Mouse (Mus musculus) C2C12 (cell line): ENCODE results near the gene 1700010I14Rik.

ENCODE experiments used
- CEBPB ChIP-seq: IDR thresholded peaks from one replicate; pipeline ENCODE4 v1.6.1; 2011; ENCODE audit warnings: low read depth, mild to moderate bottlenecking, control low read depth, moderate library complexity
- CTCF ChIP-seq: IDR thresholded peaks from one replicate; pipeline ENCODE4 v1.5.1; 2011; ENCODE audit not compliant: control insufficient read depth, insufficient read depth, insufficient read length
- FOSL1 ChIP-seq: IDR thresholded peaks from one replicate; pipeline ENCODE4 v1.8.0; 2011; ENCODE audit warnings: mild to moderate bottlenecking, low read length; ENCODE audit not compliant: poor library complexity, insufficient read depth, severe bottlenecking
- MAX ChIP-seq: IDR thresholded peaks from one replicate; pipeline ENCODE4 v1.6.1; 2011; ENCODE audit warnings: mild to moderate bottlenecking, control low read depth
- MYOD1 ChIP-seq: IDR thresholded peaks from one replicate; pipeline ENCODE4 v1.6.1; 2011; ENCODE audit warnings: low read depth; ENCODE audit not compliant: control insufficient read depth, insufficient read length
- MYOG ChIP-seq: IDR thresholded peaks from one replicate; pipeline ENCODE4 v1.6.1; 2011; ENCODE audit not compliant: control insufficient read depth, insufficient read length; ENCODE audit errors: extremely low read depth
- USF1 ChIP-seq: IDR thresholded peaks from one replicate; pipeline ENCODE4 v1.6.1; 2011; ENCODE audit warnings: low read depth, mild to moderate bottlenecking, control low read depth, moderate library complexity

DNA sequence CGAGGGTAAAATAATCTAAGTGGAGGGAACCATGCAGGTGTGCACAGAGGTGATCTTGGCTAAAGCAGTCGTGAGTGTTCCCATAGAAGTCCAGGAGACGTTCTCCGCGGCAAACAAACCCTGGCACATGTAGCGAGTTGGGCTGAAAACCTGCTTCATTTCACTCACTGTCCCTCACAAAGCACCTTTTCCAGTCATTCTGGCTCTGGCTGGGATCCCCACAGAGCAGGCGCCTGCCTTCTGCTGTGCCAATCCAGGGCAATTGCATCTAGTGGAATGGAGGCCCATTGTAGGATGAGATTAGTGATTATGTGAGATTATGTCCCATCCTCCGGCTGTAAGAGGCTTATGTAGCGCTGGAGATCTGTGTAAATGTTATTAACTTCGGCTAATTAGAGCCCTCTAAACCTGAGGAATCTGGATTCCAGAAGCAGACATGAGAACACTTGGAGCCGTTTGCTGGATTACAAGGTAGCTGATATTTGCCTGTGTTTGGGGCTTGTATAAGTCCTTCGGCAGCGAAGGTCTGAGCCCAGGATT, 64.4 kb downstream of the 1700010I14Rik start:
- TF ChIP-seq CTCF: no peak
- no peak for TF ChIP-seq USF1
- no peak for TF ChIP-seq MYOD1
- TF ChIP-seq MYOG: no peak
- no peak for TF ChIP-seq MAX
- no peak for TF ChIP-seq FOSL1
- no peak for TF ChIP-seq CEBPB
